Mouse (Mus musculus) kidney, postnatal 0 days (tissue): ENCODE data around the gene Efcab6. TPM values are rescaled to one million over a fixed set of nuclear protein-coding genes. Genes with fewer than 3 reads are reported as not detected.

ENCODE experiments used
- ATAC-seq: fragments of 200-750 bp; cut with Nextera tagmentation; replicated peaks from 2 replicates; pipeline ENCODE4 v1.8.0; 2017; ENCODE audit warnings: low read depth, moderate number of reproducible peaks, moderate TSS enrichment, moderate library complexity; ENCODE audit not compliant: low FRiP score
- DNase-seq: peaks from one replicate; pipeline ENCODE4 v3.0.0-alpha.2; 2016; ENCODE audit warnings: low spot score
- H3K27ac ChIP-seq: fragments of 300-500 bp; sonication (generic); 2 replicates; pipeline ENCODE4 v1.5.1; 2014; ENCODE audit warnings: mild to moderate bottlenecking
- H3K27me3 ChIP-seq: fragments of 300-500 bp; sonication (generic); 2 replicates; pipeline ENCODE4 v1.6.1; 2014; ENCODE audit warnings: low read length, mixed read lengths; ENCODE audit not compliant: insufficient read depth
- H3K36me3 ChIP-seq: fragments of 300-500 bp; sonication (generic); 2 replicates; pipeline ENCODE4 v1.6.1; 2014; ENCODE audit warnings: low read length, mixed read lengths; ENCODE audit not compliant: insufficient read depth
- H3K4me1 ChIP-seq: fragments of 300-500 bp; sonication (generic); replicated peaks from 2 replicates; pipeline ENCODE4 v1.6.1; 2014; ENCODE audit warnings: antibody characterized with exemption, low read length, mixed read lengths; ENCODE audit not compliant: insufficient read depth
- H3K4me2 ChIP-seq: fragments of 300-500 bp; sonication (generic); 2 replicates; pipeline ENCODE4 v1.6.1; 2014; ENCODE audit warnings: mild to moderate bottlenecking, low read length, moderate library complexity, mixed read lengths
- H3K4me3 ChIP-seq: fragments of 300-500 bp; sonication (generic); replicated peaks from 2 replicates; pipeline ENCODE4 v1.5.1; 2014; ENCODE audit warnings: low read depth, low read length
- H3K9ac ChIP-seq: fragments of 300-500 bp; sonication (generic); 2 replicates; pipeline ENCODE4 v1.6.1; 2014; ENCODE audit warnings: low read depth, low read length
- H3K9me3 ChIP-seq: fragments of 300-500 bp; sonication (generic); replicated peaks from 2 replicates; pipeline ENCODE4 v1.6.1; 2016; ENCODE audit warnings: low read length, inconsistent platforms, mixed read lengths
- CTCF ChIP-seq: IDR thresholded peaks from 2 replicates; pipeline ENCODE4 v1.5.1; 2016; ENCODE audit warnings: antibody characterized with exemption, low read depth, mild to moderate bottlenecking, moderate library complexity
- WGBS: fragments of 180-500 bp; shearing (Covaris S2); extraction: QIAGEN DNeasy Blood & Tissue Kit; methylation state at CpG from one replicate; pipeline ENCODE4 v1.1.7; 2014; 5-methylcytosine and 5-hydroxymethylcytosine counted together
- polyA plus RNA-seq: library from polyadenylated mRNA; unstranded; fragments of >200 nt; fragmentation: Nextera tagmentation; extraction: Ambion mirVana; gene quantifications from 2 replicates; pipeline ENCODE4 v1.2.1, GENCODE M21; 2015

Gene Efcab6
- polyA plus RNA-seq, 1 experiment from 2014 or later = 0.63 TPM

DNA sequence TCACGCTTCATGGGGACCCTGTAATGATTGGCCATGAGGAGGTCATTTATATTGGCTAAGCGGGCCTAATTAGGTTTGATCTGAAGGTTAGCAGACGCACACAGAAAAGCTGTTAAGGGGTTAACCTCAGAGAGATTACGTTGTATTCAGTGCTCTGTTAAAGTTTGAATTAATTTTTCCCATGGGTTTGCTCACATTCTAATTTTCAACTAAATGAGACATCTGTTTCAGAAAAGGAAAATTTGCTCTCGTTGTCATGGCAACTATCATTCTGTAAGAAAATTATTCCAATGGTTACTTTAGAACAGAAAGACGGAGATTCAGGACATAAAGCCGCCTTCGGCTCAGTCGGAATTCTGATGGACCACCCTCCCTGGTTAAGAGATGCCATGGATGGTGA is 217.0 kb downstream of the Efcab6 start:
- ATAC-seq (no peak), DNase-seq (no peak)
- Histone ChIP-seq H3K27ac (no peak overlapping the region), H3K36me3 (no peaks in the 10 kb centered on the region), H3K4me2 (no peak overlapping the region), H3K4me3 (no peak overlapping the region), H3K4me1 (no peaks in the 10 kb centered on the region), H3K9me3 (no peaks in the 10 kb centered on the region), H3K27me3 (no peaks in the 10 kb centered on the region), H3K9ac (no peak overlapping the region)
- WGBS = 74% methylated on average over 9 of the region's 9 CpGs
- TF ChIP-seq CTCF = no peak

DNA sequence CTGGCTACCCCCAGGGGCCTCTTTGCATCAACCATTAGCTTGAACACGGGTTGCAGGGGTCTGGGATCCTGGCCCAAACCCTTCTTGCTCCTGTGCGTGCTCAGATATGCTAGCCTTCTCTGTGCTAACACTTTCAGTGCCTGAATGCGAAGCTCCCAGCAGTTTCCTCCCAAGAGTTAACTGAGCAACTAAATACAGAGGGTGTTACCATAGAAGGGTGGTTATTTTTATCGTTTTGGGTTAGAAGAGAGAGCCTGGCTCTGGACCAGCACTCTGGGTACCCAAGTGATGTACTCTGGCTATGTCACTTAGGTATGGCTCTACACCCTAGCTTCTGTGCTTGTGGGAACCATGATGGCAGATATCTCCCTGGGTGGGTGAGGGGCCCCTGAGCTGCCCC is 217.7 kb downstream of the Efcab6 start:
- 70% methylated on average over 4 of the region's 4 CpGs for WGBS

DNA sequence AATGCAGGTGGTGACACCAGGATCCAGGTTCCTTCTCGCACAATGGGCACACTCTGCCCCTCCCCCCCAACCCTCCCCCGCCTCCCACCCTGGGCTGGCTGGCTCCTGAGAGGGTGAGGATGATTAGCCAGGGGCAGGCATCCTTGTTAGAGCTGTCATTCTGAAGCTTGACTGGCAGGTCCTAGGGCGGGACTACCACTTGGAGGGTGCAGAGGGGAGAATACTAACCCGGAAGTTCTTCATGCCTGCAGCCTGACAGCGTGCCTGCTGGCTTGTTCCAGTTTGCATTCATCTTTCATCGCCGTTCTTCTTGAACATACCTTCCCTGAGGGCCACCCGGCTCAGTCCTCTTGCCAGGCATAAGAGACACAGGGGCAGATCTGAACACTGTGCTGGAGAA is 218.6 kb downstream of the Efcab6 start:
- no peak for TF ChIP-seq CTCF
- H3K9ac ChIP-seq = no peak overlapping the region
- 39% methylated on average over 8 of the region's 8 CpGs for WGBS

More for the DNA sequence above, 217.7 kb downstream of the Efcab6 start:
- Histone ChIP-seq H3K4me1 (no peaks in the 10 kb centered on the region), H3K27me3 (no peaks in the 10 kb centered on the region), H3K36me3 (no peaks in the 10 kb centered on the region), H3K9me3 (no peaks in the 10 kb centered on the region), H3K4me3 (no peak overlapping the region), H3K4me2 (no peak overlapping the region), H3K9ac (no peak overlapping the region), H3K27ac (no peak overlapping the region)
- DNase-seq = no peak
- no peak for TF ChIP-seq CTCF
- no peak for ATAC-seq

DNA sequence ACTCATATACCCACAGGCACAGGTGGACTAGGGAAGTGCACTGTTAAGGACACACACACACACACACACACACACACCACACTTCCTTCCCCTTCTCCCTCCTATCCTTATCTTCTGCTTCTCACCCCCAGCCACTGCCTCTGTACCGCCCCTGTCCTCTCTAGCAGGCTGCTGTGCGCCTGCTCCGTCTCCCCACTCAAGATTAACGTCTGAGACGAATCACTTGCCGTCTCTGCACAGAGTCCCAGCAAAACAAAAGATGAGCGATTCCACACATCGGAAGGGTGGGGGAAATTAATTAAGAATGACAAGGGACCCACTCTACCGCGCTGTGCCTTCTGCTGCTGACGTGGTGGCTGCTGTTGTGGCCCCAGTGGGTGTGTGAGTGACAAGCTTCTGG is 219.4 kb downstream of the Efcab6 start:
- 41% methylated on average over 11 of the region's 11 CpGs for WGBS
- no peaks in the 10 kb centered on the region for H3K36me3 ChIP-seq

More for the DNA sequence above, 218.6 kb downstream of the Efcab6 start:
- Histone ChIP-seq H3K4me3 (no peak overlapping the region), H3K4me1 (no peaks in the 10 kb centered on the region), H3K4me2 (no peak overlapping the region), H3K36me3 (no peaks in the 10 kb centered on the region), H3K9me3 (no peaks in the 10 kb centered on the region), H3K27me3 (no peaks in the 10 kb centered on the region; the same call in 1 of the 2 replicates), H3K27ac (no peak overlapping the region)
- no peak for DNase-seq
- no peak for ATAC-seq

DNA sequence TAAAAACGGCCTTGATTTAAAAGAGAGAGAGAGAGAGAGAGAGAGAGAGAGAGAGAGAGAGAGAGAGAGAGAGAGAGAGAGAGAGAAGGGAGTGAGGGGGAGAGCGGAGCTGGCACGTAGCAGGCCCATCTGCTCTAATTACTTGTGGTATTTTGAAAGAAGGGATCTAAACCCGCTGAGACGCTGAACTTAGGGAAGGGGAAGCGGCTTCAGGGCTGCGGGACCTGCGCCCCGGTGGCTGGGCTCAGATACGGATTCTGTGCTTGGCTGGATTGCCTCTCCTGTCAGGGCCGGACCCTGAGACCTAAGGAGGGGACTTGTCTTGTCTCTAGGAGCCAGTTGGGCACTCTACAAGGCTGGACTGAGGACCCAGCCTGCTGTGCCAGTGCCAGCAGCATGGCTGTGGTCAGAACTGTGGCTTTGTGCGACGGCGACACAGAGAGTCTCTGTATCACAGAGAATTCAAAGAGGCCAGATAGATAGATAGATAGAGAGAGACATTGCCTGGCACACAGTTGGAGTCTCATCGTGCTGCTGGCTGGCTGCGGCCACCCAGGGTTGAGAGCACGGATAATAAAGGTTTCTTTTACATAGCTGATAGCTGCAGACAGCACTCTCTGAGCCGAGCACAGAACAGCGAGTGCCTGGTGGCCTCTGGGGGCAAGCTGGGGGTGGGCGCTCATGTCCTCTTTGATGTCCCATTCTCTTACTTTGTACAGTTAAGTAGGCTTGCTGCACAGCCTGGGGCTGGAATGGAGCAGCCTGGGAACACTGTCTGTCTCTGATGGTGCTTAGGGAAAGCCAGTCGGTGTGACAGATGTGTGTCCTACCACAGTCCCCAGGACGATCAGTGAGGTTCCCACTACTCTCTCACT is 222.0 kb downstream of the Efcab6 start:
- no peak overlapping the region for H3K9ac ChIP-seq
- no peak overlapping the region for H3K4me2 ChIP-seq
- ATAC-seq = no peak
- WGBS = 42% methylated on average over 22 of the region's 22 CpGs
- no peaks in the 10 kb centered on the region for H3K36me3 ChIP-seq
- no peak overlapping the region for H3K4me3 ChIP-seq
- no peak for DNase-seq
- H3K27me3 ChIP-seq = no peaks in the 10 kb centered on the region; the same call in 1 of the 2 replicates
- no peak overlapping the region for H3K27ac ChIP-seq
- no peak for TF ChIP-seq CTCF
- no peaks in the 10 kb centered on the region for H3K9me3 ChIP-seq
- H3K4me1 ChIP-seq = no peaks in the 10 kb centered on the region

More for the DNA sequence above, 219.4 kb downstream of the Efcab6 start:
- Histone ChIP-seq H3K4me2 (no peak overlapping the region), H3K4me1 (no peaks in the 10 kb centered on the region), H3K27ac (no peak overlapping the region), H3K4me3 (no peak overlapping the region), H3K9me3 (no peaks in the 10 kb centered on the region), H3K27me3 (no peaks in the 10 kb centered on the region; the same call in 1 of the 2 replicates), H3K9ac (no peak overlapping the region)
- DNase-seq (no peak), ATAC-seq (no peak)
- TF ChIP-seq CTCF = no peak

DNA sequence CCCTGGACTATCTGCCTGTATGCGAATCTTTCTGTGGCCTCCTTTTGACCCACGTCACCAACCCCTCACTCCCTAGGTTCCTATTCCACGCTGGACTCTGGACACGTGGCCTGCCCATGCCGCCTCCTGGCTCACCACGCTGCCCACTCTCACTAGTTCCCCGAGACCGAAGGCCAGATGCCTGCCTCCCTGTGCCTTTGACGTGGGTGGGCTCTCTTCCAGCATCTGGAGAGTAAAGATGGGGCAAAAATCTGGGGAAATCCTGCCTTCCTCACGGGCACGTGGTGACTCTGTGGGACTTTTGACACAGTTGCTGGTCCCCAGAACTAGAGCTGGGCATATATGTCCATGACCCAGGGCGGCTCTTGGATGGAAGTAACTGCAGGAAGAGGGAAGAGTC is 222.8 kb downstream of the Efcab6 start:
- 62% methylated on average over 12 of the region's 12 CpGs for WGBS
- Histone ChIP-seq H3K9me3 (no peaks in the 10 kb centered on the region), H3K4me2 (no peak overlapping the region), H3K4me1 (no peaks in the 10 kb centered on the region), H3K36me3 (no peaks in the 10 kb centered on the region), H3K4me3 (no peak overlapping the region), H3K27ac (no peak overlapping the region), H3K27me3 (no peaks in the 10 kb centered on the region; the same call in 1 of the 2 replicates), H3K9ac (no peak overlapping the region)
- DNase-seq = no peak
- no peak for TF ChIP-seq CTCF
- no peak for ATAC-seq
